Mouse (Mus musculus): ENCODE results near the gene Zfp553.

DNA sequence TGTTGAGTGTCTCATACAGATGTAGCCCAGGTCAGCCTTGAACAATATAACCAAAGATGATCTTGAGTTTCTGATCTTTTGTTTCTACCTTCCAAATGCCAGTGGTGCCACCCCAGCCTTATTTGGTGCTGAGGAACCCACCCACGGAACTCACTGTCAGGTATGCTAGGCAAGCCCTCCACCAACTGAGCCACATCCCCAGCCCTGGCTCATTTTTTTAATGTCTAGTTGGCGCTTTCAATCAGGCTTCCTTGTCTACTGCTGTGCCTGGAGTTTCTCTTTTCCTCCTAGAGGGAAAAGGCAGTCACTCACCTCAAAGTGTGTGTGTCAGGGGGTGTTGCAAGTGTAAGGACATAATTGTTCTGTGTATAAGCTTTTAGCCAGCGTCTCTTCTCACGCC, 38.2 kb downstream of the Zfp553 start:
- no peak for TF ChIP-seq CTCF (IDR thresholded peaks at IDR 0.05; ENCODE audit: insufficient read depth, low read depth, low read length)
- no peak for TF ChIP-seq POLR2A (IDR thresholded peaks at IDR 0.05; ENCODE audit: insufficient read depth, low read depth, low read length)

Data from olfactory bulb, adult 2 months (tissue).